Mouse (Mus musculus) layer of hippocampus, postnatal 36 days (tissue): ENCODE results near the gene Pigq. TPM values are rescaled to one million over a fixed set of nuclear protein-coding genes. Genes with fewer than 3 reads are reported as not detected.

Experiments
- DNase-seq, 2 experiments: peaks; one replicate each; pipeline ENCODE4 v3.0.0; 2022
- total RNA-seq, 2 experiments: library from RNA; stranded (reverse); gene quantifications; 2 replicates each; pipeline ENCODE4 v1.2.3; 2021

Pigq gene
- total RNA-seq, 2 experiments from 2014 or later, result 125 to 129 TPM

GRCm38 (mm10) chr17:25919786-25920642, 24.7 kb downstream of the Pigq start:
- DNase-seq, result peak; percentile 100

GRCm38 (mm10) chr17:25919144-25919785, 25.5 kb downstream of the Pigq start, which contains the start of gene Rab40c:
TSS of gene Rab40c (minus strand) at chr17:25919727.
- peak; percentile 57 to 64 for DNase-seq

GRCm38 (mm10) chr17:25918037-25918750, 26.5 kb downstream of the Pigq start:
- DNase-seq, result no peak

GRCm38 (mm10) chr17:25916931-25917647, 27.6 kb downstream of the Pigq start:
- DNase-seq, result no peak

DNA sequence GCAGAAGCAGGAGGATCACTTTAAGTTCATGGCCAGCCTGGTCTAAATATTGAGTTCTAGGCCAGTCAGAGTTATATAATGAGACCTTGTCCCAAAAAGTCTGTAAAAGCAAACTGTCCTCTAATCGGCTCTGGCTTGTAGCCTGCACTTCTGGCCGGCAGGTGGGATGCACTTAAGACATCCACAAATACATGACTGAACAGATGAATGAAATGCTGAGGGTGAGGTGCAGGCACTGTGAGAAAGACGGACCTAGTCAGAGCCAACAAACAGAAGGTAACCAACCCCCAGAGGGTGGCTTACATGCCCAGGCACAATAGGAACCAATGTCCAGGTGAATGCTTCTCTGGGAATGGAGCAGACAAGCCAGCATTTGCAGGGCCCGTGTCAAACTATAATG, 30.4 kb downstream of the Pigq start:
- DNase-seq, result no peak

GRCm38 (mm10) chr17:25913877-25914275, 30.9 kb downstream of the Pigq start:
- DNase-seq, result no peak

DNA sequence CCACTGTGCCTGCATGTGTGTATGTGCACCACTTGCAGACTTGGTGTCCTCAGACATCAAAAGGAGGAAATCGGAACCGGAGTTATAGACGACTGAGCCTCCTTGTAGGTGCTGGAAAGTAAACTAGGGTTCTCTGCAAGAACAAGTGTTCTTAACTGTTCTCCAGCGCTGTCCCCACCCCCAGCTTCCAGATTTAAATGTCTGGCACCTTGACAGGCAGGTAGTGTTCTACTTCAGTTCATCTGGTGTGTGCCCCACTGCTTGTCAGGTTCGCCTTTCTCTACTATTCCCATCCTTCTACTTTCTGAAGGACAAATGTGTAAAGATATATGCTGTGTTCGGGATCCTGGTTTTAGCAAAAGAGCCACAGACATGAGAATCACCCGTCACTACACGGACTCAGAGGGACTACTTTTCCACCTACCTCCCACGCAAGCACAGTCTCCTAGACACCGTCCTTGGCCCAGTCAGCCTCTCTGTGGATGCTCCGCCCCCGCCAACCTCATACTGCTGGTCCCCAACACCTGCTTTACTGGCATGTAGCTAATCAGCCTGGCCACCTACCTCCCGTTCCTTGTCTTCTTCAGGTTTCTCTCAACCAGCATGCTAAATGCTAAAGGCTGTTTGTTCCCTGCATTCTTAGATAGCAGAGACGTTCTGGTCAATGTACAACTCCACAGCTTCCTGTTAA, 31.4 kb downstream of the Pigq start:
- DNase-seq, result peak; percentile 38 to 54

- DNase-seq, result no peak
Observed at GRCm38 (mm10) chr17:25911816-25912215, 32.9 kb downstream of the Pigq start.

GRCm38 (mm10) chr17:25907640-25908039, 37.1 kb downstream of the Pigq start:
- no peak for DNase-seq

- no peak for DNase-seq
Observed at GRCm38 (mm10) chr17:25903061-25903460, 41.7 kb downstream of the Pigq start.

- DNase-seq, result no peak
Observed at GRCm38 (mm10) chr17:25900193-25900592, 44.5 kb downstream of the Pigq start.

DNA sequence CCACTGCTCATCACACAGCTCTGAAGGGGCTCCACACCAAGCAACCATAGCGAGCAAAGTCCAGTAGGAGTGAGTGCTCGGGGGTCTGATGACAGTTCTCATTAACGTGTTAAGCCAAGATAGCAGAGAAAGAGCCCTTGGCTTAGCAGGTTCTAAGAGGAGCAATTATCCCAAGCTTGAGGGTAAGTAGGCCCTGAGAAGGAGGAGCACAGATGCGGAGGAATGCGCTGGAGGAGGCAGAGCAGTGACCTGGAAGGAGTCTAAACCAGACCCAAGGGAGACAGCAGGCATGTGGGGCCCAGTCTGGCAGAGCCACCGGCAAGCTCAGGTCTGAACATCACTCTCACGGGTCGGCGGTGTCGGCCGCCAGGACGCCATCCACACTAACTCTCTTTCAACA, 48.8 kb downstream of the Pigq start:
- no peak for DNase-seq

DNA sequence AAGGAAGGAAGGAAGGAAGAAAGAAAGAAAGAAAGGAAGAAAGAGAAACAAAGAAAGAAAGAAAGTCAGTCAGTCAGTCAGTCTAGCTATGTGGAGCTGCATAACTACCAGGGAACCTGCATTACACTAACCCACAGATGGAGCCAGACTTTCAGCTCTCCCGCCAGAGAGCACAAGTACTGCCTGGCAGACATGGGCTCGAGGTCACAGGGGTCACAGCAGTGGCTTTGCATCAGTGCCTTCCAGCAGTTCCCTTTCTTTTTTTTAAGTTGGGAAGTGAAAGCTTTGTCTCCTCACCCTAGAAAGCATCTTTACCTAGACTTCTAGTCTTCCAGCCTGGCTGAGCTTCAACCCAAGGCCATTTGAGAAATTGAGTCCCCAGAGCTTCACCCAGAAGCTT, 49.3 kb downstream of the Pigq start:
- DNase-seq, result no peak

- DNase-seq, result peak; percentile 72 to 74
Observed at GRCm38 (mm10) chr17:25893975-25894617, 50.6 kb downstream of the Pigq start.

DNA sequence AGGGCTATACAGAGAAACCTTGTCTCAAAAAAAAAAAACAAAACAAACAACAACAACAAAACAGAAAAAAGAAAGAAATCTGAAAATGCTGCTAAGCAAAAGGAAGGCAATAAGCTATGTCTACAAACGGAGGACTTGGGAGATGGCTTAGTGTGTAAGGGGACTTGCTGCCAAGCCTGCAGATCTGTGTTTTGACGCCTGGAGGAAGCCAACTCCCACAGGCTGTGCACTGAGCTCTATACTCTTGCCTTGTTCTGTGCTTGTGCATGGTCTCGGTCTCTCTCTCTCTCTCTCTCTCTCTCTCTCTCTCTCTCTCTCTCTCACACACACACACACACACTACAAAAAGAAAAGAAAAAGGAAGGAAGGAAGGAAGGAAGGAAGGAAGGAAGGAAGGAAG, 55.9 kb downstream of the Pigq start:
- DNase-seq, result no peak

GRCm38 (mm10) chr17:25887467-25887866, 57.3 kb downstream of the Pigq start:
- no peak for DNase-seq

DNA sequence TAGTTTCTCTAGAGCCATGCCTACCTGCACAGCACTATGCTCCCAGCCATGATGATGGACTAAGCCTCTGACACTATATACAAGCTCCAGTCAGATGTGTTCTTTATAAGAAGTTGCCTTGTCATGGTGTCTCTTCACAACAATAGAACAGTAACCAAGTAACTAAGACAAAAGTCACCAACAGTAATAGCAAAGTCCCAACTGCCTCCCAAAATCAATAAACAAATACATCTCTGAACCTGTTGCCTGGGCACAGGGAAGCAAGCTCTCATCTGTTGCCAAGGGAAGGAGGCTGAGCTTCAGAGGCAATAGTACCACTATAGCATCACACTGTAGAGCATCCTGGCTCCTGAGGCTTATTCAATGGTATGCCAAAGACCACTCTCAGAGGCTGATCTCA, 57.9 kb downstream of the Pigq start:
- DNase-seq, result no peak

GRCm38 (mm10) chr17:25885636-25886035, 59.1 kb downstream of the Pigq start:
- DNase-seq, result no peak

GRCm38 (mm10) chr17:25883824-25884223, 60.9 kb downstream of the Pigq start:
- no peak for DNase-seq

DNA sequence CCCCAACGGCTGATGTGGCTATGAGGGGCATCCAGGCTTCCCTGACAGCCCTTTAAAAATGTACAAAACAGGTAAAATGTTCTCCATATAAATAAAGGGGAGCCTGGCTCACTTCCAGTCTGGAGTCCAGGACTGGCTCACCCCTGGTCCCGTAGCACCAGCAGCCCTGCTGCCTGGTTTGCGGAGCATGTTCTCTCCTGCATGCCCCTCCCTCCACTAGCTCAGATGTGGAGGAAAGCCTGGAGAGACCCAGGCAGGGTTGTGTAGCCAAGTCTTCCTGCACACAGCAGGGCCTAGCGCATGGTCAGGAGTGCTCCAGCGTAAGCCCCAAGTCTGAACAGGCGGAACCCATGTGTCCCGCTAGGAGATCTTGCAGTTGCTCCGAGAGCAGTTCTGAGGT, 61.5 kb downstream of the Pigq start:
- DNase-seq, result no peak

- no peak for DNase-seq
Observed at GRCm38 (mm10) chr17:25882306-25882705, 62.4 kb downstream of the Pigq start.
